Mouse (Mus musculus) limb, embryonic 14.5 days (tissue): ENCODE results near the gene Lrch4. TPM values are rescaled to one million over a fixed set of nuclear protein-coding genes. Genes with fewer than 3 reads are reported as not detected.

Experiments
- ATAC-seq: fragments of 200-750 bp; cut with Nextera tagmentation; 2 replicates; pipeline ENCODE4 v1.8.0; 2017; ENCODE audit warnings: low read depth, moderate number of reproducible peaks, moderate TSS enrichment; ENCODE audit not compliant: low FRiP score
- DNase-seq: peaks from one replicate; pipeline ENCODE4 v3.0.0-alpha.2; 2015; ENCODE audit warnings: low spot score
- H3K27ac ChIP-seq: fragments of 300-500 bp; sonication (generic); replicated peaks from 2 replicates; pipeline ENCODE4 v1.5.1; 2014; ENCODE audit warnings: low read depth, mild to moderate bottlenecking, low read length, moderate library complexity, mixed read lengths
- H3K27me3 ChIP-seq: fragments of 300-500 bp; sonication (generic); 2 replicates; pipeline ENCODE4 v1.6.1; 2014; ENCODE audit warnings: low read length, mixed read lengths; ENCODE audit not compliant: control insufficient read depth, insufficient read depth
- H3K36me3 ChIP-seq: fragments of 300-500 bp; sonication (generic); 2 replicates; pipeline ENCODE4 v1.6.1; 2014; ENCODE audit warnings: mild to moderate bottlenecking, low read length, moderate library complexity, mixed read lengths; ENCODE audit not compliant: control insufficient read depth, insufficient read depth
- H3K4me1 ChIP-seq: fragments of 300-500 bp; sonication (generic); 2 replicates; pipeline ENCODE4 v1.6.1; 2014; ENCODE audit warnings: antibody characterized with exemption, low read length, mixed read lengths; ENCODE audit not compliant: control insufficient read depth, insufficient read depth
- H3K4me2 ChIP-seq: fragments of 300-500 bp; sonication (generic); replicated peaks from 2 replicates; pipeline ENCODE4 v1.6.1; 2014; ENCODE audit warnings: low read depth, mild to moderate bottlenecking, low read length, moderate library complexity; ENCODE audit not compliant: severe bottlenecking
- H3K4me3 ChIP-seq: fragments of 300-500 bp; sonication (generic); replicated peaks from 2 replicates; pipeline ENCODE4 v1.5.1; 2014; ENCODE audit warnings: low read length
- H3K9ac ChIP-seq: fragments of 300-500 bp; sonication (generic); 2 replicates; pipeline ENCODE4 v1.6.1; 2014; ENCODE audit warnings: mild to moderate bottlenecking, low read depth, low read length, moderate library complexity; ENCODE audit not compliant: severe bottlenecking
- H3K9me3 ChIP-seq: fragments of 300-500 bp; sonication (generic); 2 replicates; pipeline ENCODE4 v1.6.1; 2016; ENCODE audit warnings: low read length; ENCODE audit not compliant: control insufficient read depth
- POLR2A ChIP-seq: fragments of 200-500 bp; IDR thresholded peaks from 2 replicates; pipeline ENCODE4 v1.8.0; 2012; ENCODE audit warnings: inconsistent platforms, mild to moderate bottlenecking, moderate library complexity, borderline replicate concordance; ENCODE audit not compliant: insufficient read depth, insufficient read length; ENCODE audit errors: extremely low read depth
- WGBS: fragments of 180-500 bp; shearing (Covaris S2); extraction: QIAGEN DNeasy Blood & Tissue Kit; methylation state at CpG from one replicate; pipeline ENCODE4 v1.1.7; 2014; 5-methylcytosine and 5-hydroxymethylcytosine counted together
- polyA plus RNA-seq, 2 experiments: library from polyadenylated mRNA; depleted of rRNA in 1 of 2; stranded (reverse) in 1 of 2; unstranded in 1 of 2; fragments of >200 nt; fragmentation: Nextera tagmentation in 1 of 2; extraction: Ambion mirVana in 1 of 2; gene quantifications; 2 replicates each; pipeline versions ENCODE4 v1.2.1 to v1.2.3; 2012 to 2014

Lrch4 gene
- polyA plus RNA-seq, 2 experiments, result 25.0 to 37.1 TPM

- WGBS, result 14% methylated on average over 3 of the region's 3 CpGs
- no peak for TF ChIP-seq POLR2A
Observed at GRCm38 (mm10) chr5:137652474-137652873, 23.6 kb downstream of the Lrch4 start.

GRCm38 (mm10) chr5:137653366-137653765, 24.4 kb downstream of the Lrch4 start:
- no peak overlapping the region for H3K27ac ChIP-seq
- H3K27me3 ChIP-seq, result no peaks in the 10 kb centered on the region
- H3K9me3 ChIP-seq, result no peaks in the 10 kb centered on the region
- H3K4me2 ChIP-seq, result no peak overlapping the region
- H3K4me1 ChIP-seq, result peaks cover 17% of the 10 kb centered on the region
- TF ChIP-seq POLR2A, result no peak
- H3K9ac ChIP-seq, result no peak overlapping the region
- ATAC-seq (no peak), DNase-seq (no peak)
- H3K4me3 ChIP-seq, result no peak overlapping the region
- WGBS, result 91% methylated on average over 10 of the region's 10 CpGs
- H3K36me3 ChIP-seq, result peaks cover 22% of the 10 kb centered on the region; the same call in 1 of the 2 replicates

More at GRCm38 (mm10) chr5:137652474-137652873, 23.6 kb downstream of the Lrch4 start:
- H3K27ac ChIP-seq, result no peak overlapping the region
- no peak overlapping the region for H3K9ac ChIP-seq
- peak; percentile 64; the same call in 1 of the 2 replicates for ATAC-seq
- no peak overlapping the region for H3K4me2 ChIP-seq
- DNase-seq, result peak; percentile 81
- no peak overlapping the region for H3K4me3 ChIP-seq
- H3K27me3 ChIP-seq, result no peaks in the 10 kb centered on the region
- H3K4me1 ChIP-seq, result peaks cover 24% of the 10 kb centered on the region
- no peaks in the 10 kb centered on the region for H3K9me3 ChIP-seq
- H3K36me3 ChIP-seq, result peaks cover 20% of the 10 kb centered on the region; the same call in 1 of the 2 replicates

GRCm38 (mm10) chr5:137654746-137655145, 25.8 kb downstream of the Lrch4 start:
- 76% methylated on average over 7 of the region's 7 CpGs for WGBS
- no peak for TF ChIP-seq POLR2A

GRCm38 (mm10) chr5:137656977-137657376, 28.1 kb downstream of the Lrch4 start:
- Histone ChIP-seq H3K4me3 (no peak overlapping the region), H3K27me3 (no peaks in the 10 kb centered on the region), H3K9me3 (no peaks in the 10 kb centered on the region), H3K9ac (no peak overlapping the region), H3K36me3 (peaks cover 32% of the 10 kb centered on the region), H3K27ac (no peak overlapping the region), H3K4me1 (no peaks in the 10 kb centered on the region), H3K4me2 (no peak overlapping the region)
- DNase-seq, result peak; percentile 77
- TF ChIP-seq POLR2A, result no peak
- peak; percentile 69; the same call in 1 of the 2 replicates for ATAC-seq
- 35% methylated on average over 6 of the region's 6 CpGs for WGBS

More at GRCm38 (mm10) chr5:137654746-137655145, 25.8 kb downstream of the Lrch4 start:
- Histone ChIP-seq H3K9me3 (no peaks in the 10 kb centered on the region), H3K4me3 (no peak overlapping the region), H3K27me3 (no peaks in the 10 kb centered on the region), H3K36me3 (peaks cover 25% of the 10 kb centered on the region), H3K9ac (no peak overlapping the region), H3K27ac (no peak overlapping the region), H3K4me1 (peaks cover 3% of the 10 kb centered on the region), H3K4me2 (no peak overlapping the region)
- ATAC-seq (no peak), DNase-seq (no peak)

DNA sequence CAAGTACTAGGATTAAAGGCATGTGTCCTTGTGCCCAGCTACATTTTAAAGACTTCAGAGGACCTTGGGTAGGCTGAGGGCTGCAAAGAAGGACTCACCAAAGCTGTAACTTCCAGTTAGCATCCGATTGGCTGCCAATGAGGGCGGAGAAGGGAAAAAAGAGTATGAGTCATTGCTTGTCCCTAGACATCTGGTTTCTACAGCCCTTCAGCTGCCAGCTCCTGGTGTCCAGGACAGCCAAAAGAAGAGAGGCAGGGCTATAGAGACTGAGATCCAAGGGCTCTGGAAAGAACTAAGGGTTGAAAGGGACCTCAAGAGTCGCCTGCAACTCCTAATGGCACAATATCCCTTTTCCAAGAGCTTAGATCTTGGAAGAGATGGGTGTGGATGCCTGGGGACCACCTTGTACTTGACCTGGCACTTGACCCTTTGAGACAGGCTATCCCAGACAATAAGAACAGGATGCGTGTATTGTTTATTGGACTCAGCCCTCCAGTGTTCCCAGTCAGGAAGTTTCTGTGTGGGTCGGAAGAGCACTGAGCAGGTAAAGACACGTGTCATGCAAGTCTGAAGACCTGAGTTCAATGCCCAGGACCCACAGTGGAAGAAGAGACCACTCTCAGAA, 31.3 kb downstream of the Lrch4 start:
- Histone ChIP-seq H3K27me3 (no peaks in the 10 kb centered on the region), H3K36me3 (peaks cover 43% of the 10 kb centered on the region), H3K27ac (no peak overlapping the region), H3K4me3 (no peak overlapping the region), H3K9me3 (no peaks in the 10 kb centered on the region), H3K4me1 (no peaks in the 10 kb centered on the region), H3K9ac (no peak overlapping the region), H3K4me2 (no peak overlapping the region)
- 86% methylated on average over 6 of the region's 6 CpGs for WGBS
- no peak for ATAC-seq
- TF ChIP-seq POLR2A, result no peak
- no peak for DNase-seq
